Comparison of ENCODE assay signal across 19 mouse cellular contexts in the genomic region with DNA sequence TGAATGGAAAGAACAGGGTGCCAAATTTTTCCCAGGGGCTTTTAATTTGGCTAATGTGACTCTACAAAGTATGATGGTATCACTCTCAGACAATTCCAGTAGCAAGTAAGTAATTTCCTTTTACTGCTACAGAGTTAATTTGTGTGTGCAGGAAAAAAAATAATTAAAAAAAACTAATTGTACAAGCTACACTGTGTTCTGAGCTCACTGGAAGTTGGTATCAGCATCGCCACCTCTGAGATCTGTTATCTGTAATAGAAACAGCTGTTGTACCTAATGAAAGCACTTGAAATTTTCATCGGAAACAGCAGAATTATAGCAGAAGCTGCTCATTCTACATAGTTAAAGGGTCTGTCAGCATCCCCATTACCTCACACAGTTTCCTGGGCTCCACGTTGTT.
A peak's percentile ranks its signal among the peaks of the same experiment; 100 is the strongest.
DNase-seq lines count a peak whose midpoint lies in the region; ATAC-seq and TF ChIP-seq lines count a peak whose summit lies in the region.
"Had no signal": no experiment of that assay in that cellular context is flagged by ENCODE, and none has a peak within 500 bp of the region (broad histone marks: within the 10 kb centered on the region; RNA-seq: fewer than 3 reads in every experiment).

No protein-coding gene starts in this region.

- H3K4me1 ChIP-seq in hindbrain, embryonic 13.5 days (replicated peaks) = 0 out of 2 replicates have a peak, but pooled peaks cover 3% of the 10 kb centered on the region
- 0 out of 2 replicates have a peak, but pooled peaks cover 4% of the 10 kb centered on the region for H3K4me1 ChIP-seq in hindbrain, embryonic 12.5 days
- no peaks in the 10 kb centered on the region for H3K4me1 ChIP-seq in midbrain, postnatal 0 days (ENCODE audit: insufficient read depth, low read length)
- no peaks in the 10 kb centered on the region for H3K4me1 ChIP-seq in midbrain, embryonic 14.5 days (ENCODE audit: control insufficient read depth, insufficient read depth, low read length)
- no peaks in the 10 kb centered on the region for H3K4me1 ChIP-seq in hindbrain, postnatal 0 days (ENCODE audit: insufficient read depth, low read length)

- H3K27ac ChIP-seq in hindbrain, embryonic 13.5 days = no peak overlapping the region
- H3K27ac ChIP-seq in hindbrain, embryonic 12.5 days = no peak overlapping the region
- H3K27ac ChIP-seq in midbrain, postnatal 0 days (ENCODE audit: low read depth, low read length) = no peak overlapping the region
- no peak overlapping the region for H3K27ac ChIP-seq in midbrain, embryonic 14.5 days (replicated peaks; ENCODE audit: low read depth, low read length)
- no peak overlapping the region for H3K27ac ChIP-seq in hindbrain, postnatal 0 days
- H3K27ac ChIP-seq: gastrocnemius, adult 2 months had no signal

- no peak for TF ChIP-seq CTCF in midbrain, postnatal 0 days (IDR thresholded peaks at IDR 0.05)
- no peak for TF ChIP-seq CTCF in hindbrain, postnatal 0 days (IDR thresholded peaks at IDR 0.05; ENCODE audit: low read depth)

- WGBS in hindbrain, embryonic 13.5 days = 79% methylated on average over 3 of the region's 3 CpGs
- WGBS in hindbrain, embryonic 12.5 days = 86% methylated on average over 3 of the region's 3 CpGs
- 86% methylated on average over 3 of the region's 3 CpGs for WGBS in midbrain, postnatal 0 days
- WGBS in midbrain, embryonic 14.5 days = 89% methylated on average over 3 of the region's 3 CpGs
- WGBS in hindbrain, postnatal 0 days = 77% methylated on average over 3 of the region's 3 CpGs

- H3K36me3 ChIP-seq in hindbrain, embryonic 13.5 days = no peaks in the 10 kb centered on the region
- no peaks in the 10 kb centered on the region for H3K36me3 ChIP-seq in hindbrain, embryonic 12.5 days
- H3K36me3 ChIP-seq in midbrain, postnatal 0 days (ENCODE audit: insufficient read depth, low read length) = no peaks in the 10 kb centered on the region
- no peaks in the 10 kb centered on the region for H3K36me3 ChIP-seq in midbrain, embryonic 14.5 days (ENCODE audit: control insufficient read depth, insufficient read depth, low read length)
- no peaks in the 10 kb centered on the region for H3K36me3 ChIP-seq in hindbrain, postnatal 0 days (ENCODE audit: insufficient read depth, low read length)

- no peaks in the 10 kb centered on the region for H3K9me3 ChIP-seq in hindbrain, embryonic 13.5 days
- no peaks in the 10 kb centered on the region for H3K9me3 ChIP-seq in hindbrain, embryonic 12.5 days (replicated peaks)
- no peaks in the 10 kb centered on the region for H3K9me3 ChIP-seq in midbrain, postnatal 0 days (ENCODE audit: low read length)
- no peaks in the 10 kb centered on the region for H3K9me3 ChIP-seq in midbrain, embryonic 14.5 days (ENCODE audit: control insufficient read depth, low read length)
- H3K9me3 ChIP-seq in hindbrain, postnatal 0 days (ENCODE audit: low read length) = no peaks in the 10 kb centered on the region

- peak; percentile 58 for ATAC-seq in hindbrain, embryonic 13.5 days (ENCODE audit: low FRiP score)
- no peak for ATAC-seq in hindbrain, embryonic 12.5 days (ENCODE audit: low FRiP score)
- no peak for ATAC-seq in midbrain, postnatal 0 days (ENCODE audit: low FRiP score)
- ATAC-seq in midbrain, embryonic 14.5 days (ENCODE audit: low FRiP score, low TSS enrichment) = no peak
- ATAC-seq in hindbrain, postnatal 0 days = 0 out of 2 replicates have a peak, but pooled peaks have one; percentile 24
- no peak for ATAC-seq in erythroid progenitor cell, adult 5-6 weeks (replicated peaks; ENCODE audit: low FRiP score, poor library complexity, severe bottlenecking)
- ATAC-seq: activated CD4-positive, CD25-positive, alpha-beta regulatory T cell, adult 4 months; forebrain, embryonic 14.5 days; forebrain, postnatal 0 days; inflammation-experienced regulatory T-cells, adult 6 months had no signal

- no peak overlapping the region for H3K4me2 ChIP-seq in hindbrain, embryonic 13.5 days
- H3K4me2 ChIP-seq in hindbrain, embryonic 12.5 days (replicated peaks) = no peak overlapping the region
- H3K4me2 ChIP-seq in midbrain, postnatal 0 days (ENCODE audit: low read depth, low read length, poor library complexity, severe bottlenecking) = no peak overlapping the region
- no peak overlapping the region for H3K4me2 ChIP-seq in midbrain, embryonic 14.5 days (ENCODE audit: low read length)
- H3K4me2 ChIP-seq in hindbrain, postnatal 0 days (ENCODE audit: low read depth, low read length) = no peak overlapping the region
- H3K4me2 ChIP-seq: heart, embryonic 11.5 days had no signal

- H3K4me3 ChIP-seq in hindbrain, embryonic 13.5 days = no peak overlapping the region
- no peak overlapping the region for H3K4me3 ChIP-seq in hindbrain, embryonic 12.5 days
- no peak overlapping the region for H3K4me3 ChIP-seq in midbrain, postnatal 0 days (ENCODE audit: low read depth, low read length)
- H3K4me3 ChIP-seq in midbrain, embryonic 14.5 days (replicated peaks; ENCODE audit: low read depth, low read length) = no peak overlapping the region
- no peak overlapping the region for H3K4me3 ChIP-seq in hindbrain, postnatal 0 days (ENCODE audit: low read length)
- H3K4me3 ChIP-seq: gastrocnemius, adult 2 months had no signal

- no peaks in the 10 kb centered on the region for H3K27me3 ChIP-seq in hindbrain, embryonic 13.5 days
- H3K27me3 ChIP-seq in hindbrain, embryonic 12.5 days = no peaks in the 10 kb centered on the region
- no peaks in the 10 kb centered on the region for H3K27me3 ChIP-seq in midbrain, postnatal 0 days (ENCODE audit: insufficient read depth, low read length)
- no peaks in the 10 kb centered on the region for H3K27me3 ChIP-seq in midbrain, embryonic 14.5 days (ENCODE audit: control insufficient read depth, insufficient read depth, low read length)
- no peaks in the 10 kb centered on the region for H3K27me3 ChIP-seq in hindbrain, postnatal 0 days (ENCODE audit: insufficient read depth, low read length)

- DNase-seq in midbrain, postnatal 0 days (ENCODE audit: low spot score) = peak; percentile 34
- DNase-seq in midbrain, embryonic 14.5 days = no peak
- DNase-seq in hindbrain, postnatal 0 days (ENCODE audit: low spot score) = no peak
- DNase-seq in urinary bladder, postnatal 36 days (ENCODE audit: low spot score in 2 of 2) = no peak
- DNase-seq: adrenal gland, adult 8-10 months; adrenal gland, postnatal 25 days; cerebellum, adult 18-20 months; cerebellum, adult 9-10 months; cerebellum, postnatal 14 days; forebrain, postnatal 0 days; gastrocnemius, adult 2 months; gastrocnemius, postnatal 14 days had no signal

- no peak overlapping the region for H3K9ac ChIP-seq in hindbrain, embryonic 13.5 days
- no peak overlapping the region for H3K9ac ChIP-seq in hindbrain, embryonic 12.5 days
- no peak overlapping the region for H3K9ac ChIP-seq in midbrain, postnatal 0 days (replicated peaks; ENCODE audit: low read length, poor library complexity, severe bottlenecking)
- H3K9ac ChIP-seq in midbrain, embryonic 14.5 days (replicated peaks; ENCODE audit: low read length) = no peak overlapping the region
- H3K9ac ChIP-seq in hindbrain, postnatal 0 days (replicated peaks; ENCODE audit: low read length) = no peak overlapping the region
- H3K9ac ChIP-seq: forebrain, postnatal 0 days had no signal

Comparison
In these comparisons a context has a peak if more than half of its experiments do, and no peak if none do; other contexts are left out.
1. ATAC-seq: peak in hindbrain, embryonic 13.5 days (single experiment) and hindbrain, postnatal 0 days (single experiment); none in hindbrain, embryonic 12.5 days (single experiment), midbrain, postnatal 0 days (single experiment), midbrain, embryonic 14.5 days (single experiment) and erythroid progenitor cell, adult 5-6 weeks (single experiment).